Mouse (Mus musculus) lung, postnatal 4 days (tissue): ENCODE data around the gene Hepacam2.
"Not testable (repeated sequence)": the region's sequence is repeated elsewhere in the genome, so short reads cannot be mapped to it uniquely, and the experiment has no call there.

Experiments used
- DNase-seq, 2 experiments: peaks; one replicate each; pipeline ENCODE4 v3.0.0; 2021

The Hepacam2 gene

GRCm38 (mm10) chr6:3463026-3463425, 35.1 kb downstream of the Hepacam2 start:
- no peak for DNase-seq

DNA sequence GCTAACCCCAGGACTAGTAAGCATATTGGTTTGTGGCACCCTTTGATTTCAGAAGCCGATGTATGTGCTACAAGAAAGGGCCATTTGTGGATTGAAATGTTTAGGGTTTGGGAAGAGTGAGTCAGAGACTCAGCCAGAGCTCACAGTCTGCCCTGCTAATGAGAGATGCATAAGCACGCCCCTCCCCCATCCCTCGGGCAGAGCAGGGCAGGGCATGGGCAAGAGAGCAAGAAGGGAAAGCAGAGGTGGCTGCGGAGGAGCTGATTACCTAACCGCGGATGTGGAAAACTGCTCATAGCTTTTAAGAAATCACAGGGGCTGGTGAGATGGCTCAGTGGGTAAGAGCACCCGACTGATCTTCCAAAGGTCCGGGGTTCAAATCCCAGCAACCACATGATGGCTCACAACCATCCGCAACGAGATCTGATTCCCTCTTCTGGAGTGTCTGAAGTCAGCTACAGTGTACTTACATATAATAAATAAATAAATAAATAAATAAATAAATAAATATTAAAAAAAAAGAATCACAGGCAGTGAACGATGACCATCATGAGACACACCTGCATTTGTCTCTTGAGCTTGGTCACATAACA, 42.1 kb downstream of the Hepacam2 start:
- no peak for DNase-seq

- DNase-seq = no peak
Measured at GRCm38 (mm10) chr6:3454421-3454820, 43.7 kb downstream of the Hepacam2 start.

- peak; percentile 34 to 75 for DNase-seq
Measured at GRCm38 (mm10) chr6:3447404-3447803, 50.7 kb downstream of the Hepacam2 start.

DNA sequence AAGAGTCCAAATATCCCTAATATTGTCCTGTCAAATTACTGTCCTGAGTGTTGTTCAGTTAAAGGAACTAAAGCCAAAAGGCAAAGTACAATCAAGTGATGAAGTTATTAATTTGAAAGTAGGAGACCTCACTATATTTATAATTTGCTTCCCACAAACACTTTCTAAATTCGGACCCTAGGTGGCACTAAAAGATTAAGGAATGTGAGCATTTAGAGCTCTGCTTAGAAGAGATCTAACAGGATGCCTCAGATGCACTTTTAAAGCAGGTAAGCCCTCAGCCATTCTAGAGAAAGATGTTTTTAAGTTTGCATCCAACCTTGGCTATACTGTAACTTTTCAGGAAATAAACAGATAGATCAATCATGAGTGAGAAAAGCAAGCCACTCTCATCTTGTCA, 54.2 kb downstream of the Hepacam2 start:
- no peak for DNase-seq

DNA sequence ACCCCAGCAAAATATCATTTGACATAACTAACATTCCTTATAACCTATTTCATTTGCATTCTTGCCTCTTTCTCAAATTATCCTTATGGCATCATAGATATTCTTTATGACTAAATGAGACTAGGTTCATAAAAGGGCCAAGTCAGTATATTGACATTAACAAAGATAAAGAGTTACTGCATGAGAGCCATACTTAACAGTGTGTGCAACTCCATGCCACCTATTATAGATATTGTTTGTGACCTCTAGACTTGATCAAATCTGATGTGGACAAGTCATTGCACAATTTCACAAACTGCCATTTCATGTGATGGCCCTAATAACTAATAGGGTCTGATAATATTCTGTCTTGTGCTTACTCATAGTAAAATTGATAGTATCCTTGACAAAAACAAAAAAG, 62.0 kb downstream of the Hepacam2 start:
- DNase-seq = no peak

GRCm38 (mm10) chr6:3430976-3431375, 67.1 kb downstream of the Hepacam2 start:
- not testable (repeated sequence) for DNase-seq

- DNase-seq = no peak
Measured at GRCm38 (mm10) chr6:3427047-3427446, 71.1 kb downstream of the Hepacam2 start.

DNA sequence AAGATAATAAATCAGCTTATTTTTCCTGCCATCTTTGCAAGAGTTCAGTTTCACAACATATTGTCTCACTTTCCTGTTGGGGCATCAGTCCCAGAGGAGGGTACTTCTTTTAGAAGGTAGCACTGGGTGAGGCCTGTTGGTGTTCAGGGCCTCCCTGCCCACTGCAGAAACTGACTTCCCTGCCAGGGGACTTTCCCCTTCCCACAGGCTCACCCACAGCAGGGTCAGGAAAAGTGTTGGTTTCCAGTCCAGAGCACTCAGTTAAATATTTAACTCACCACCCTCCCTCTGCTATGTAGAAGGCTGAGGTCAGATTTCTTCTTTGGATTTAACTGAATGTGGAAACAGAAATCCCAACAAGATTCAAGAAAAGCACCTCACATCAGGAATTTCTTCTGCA, 72.8 kb downstream of the Hepacam2 start:
- not testable (repeated sequence) for DNase-seq

DNA sequence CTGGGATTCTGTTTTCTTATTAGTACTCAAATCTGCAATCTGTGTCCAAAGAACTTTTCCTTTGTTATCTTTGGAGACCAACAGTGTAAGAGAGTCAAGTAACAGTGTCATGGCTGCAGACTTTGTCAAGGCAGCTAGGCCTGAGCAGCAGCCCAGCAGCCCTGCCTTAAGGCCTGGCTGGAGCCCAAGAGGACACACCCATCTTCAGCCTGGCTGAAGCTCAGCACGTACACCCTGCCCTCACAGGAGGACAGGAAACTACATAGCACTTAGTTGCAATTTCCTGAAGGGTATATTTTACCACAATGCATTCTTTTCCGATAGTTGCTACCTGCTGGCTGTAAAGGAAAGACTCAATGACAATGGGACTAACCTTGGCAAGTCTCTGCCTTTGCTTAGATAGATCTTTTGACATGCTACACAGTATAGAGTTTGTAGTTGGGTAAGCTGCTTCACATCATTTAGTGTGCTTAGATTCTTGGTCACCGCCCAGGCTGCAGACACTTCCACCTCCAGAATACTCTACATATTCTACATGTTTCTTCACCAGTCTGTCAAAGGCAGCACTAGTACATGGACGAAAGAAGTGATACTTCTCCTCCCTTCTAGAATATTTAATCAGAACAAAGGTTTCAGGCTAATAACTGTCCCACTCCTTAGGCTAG, 73.4 kb downstream of the Hepacam2 start:
- DNase-seq = peak; percentile 58 to 80
